Mouse (Mus musculus): ENCODE data around the gene Rabgap1. TPM values are rescaled to one million over a fixed set of nuclear protein-coding genes. Genes with fewer than 3 reads are reported as not detected.

Rabgap1 gene
- polyA plus RNA-seq, 1 experiment from 2014 or later = 91.3 TPM

GRCm38 (mm10) chr2:37570703-37571102, 127.6 kb downstream of the Rabgap1 start:
- DNase-seq (no peak), ATAC-seq (ENCODE audit: low FRiP score, low TSS enrichment) (no peak)
- Histone ChIP-seq H3K4me3 (replicated peaks; ENCODE audit: low read depth, low read length) (no peak overlapping the region), H3K36me3 (ENCODE audit: control insufficient read depth, insufficient read depth, low read length) (peaks cover 49% of the 10 kb centered on the region), H3K4me2 (ENCODE audit: low read length) (no peak overlapping the region), H3K27me3 (ENCODE audit: control insufficient read depth, insufficient read depth, low read length) (no peaks in the 10 kb centered on the region), H3K9me3 (ENCODE audit: control insufficient read depth, low read length) (no peaks in the 10 kb centered on the region), H3K4me1 (ENCODE audit: control insufficient read depth, insufficient read depth, low read length) (no peaks in the 10 kb centered on the region), H3K27ac (replicated peaks; ENCODE audit: low read depth, low read length) (no peak overlapping the region), H3K9ac (replicated peaks; ENCODE audit: low read length) (no peak overlapping the region)
- WGBS = 97% methylated on average over 2 of the region's 2 CpGs

DNA sequence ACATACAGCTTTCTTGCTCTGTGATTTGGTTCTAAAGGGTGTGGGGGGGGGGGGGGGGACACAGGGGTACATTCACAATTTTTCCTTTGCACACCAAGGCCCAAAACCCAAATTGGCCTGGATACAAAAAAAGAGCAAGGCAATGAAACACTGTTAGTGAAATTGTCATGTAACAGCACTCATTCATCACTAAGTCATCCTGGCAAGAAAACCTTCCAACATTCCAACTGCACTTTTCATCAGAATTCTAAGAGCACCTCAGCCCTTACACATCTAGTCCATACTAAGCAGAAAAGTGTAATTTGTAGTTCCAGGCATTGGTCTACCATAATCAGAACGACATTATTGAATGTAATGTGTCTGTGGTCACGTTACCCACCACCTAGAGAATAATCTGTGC, 129.1 kb downstream of the Rabgap1 start:
- no peaks in the 10 kb centered on the region for H3K9me3 ChIP-seq (ENCODE audit: control insufficient read depth, low read length)
- peaks cover 36% of the 10 kb centered on the region for H3K36me3 ChIP-seq (ENCODE audit: control insufficient read depth, insufficient read depth, low read length)
- H3K4me1 ChIP-seq (ENCODE audit: control insufficient read depth, insufficient read depth, low read length) = no peaks in the 10 kb centered on the region
- no peak for DNase-seq
- ATAC-seq (ENCODE audit: low FRiP score, low TSS enrichment) = no peak
- H3K27ac ChIP-seq (replicated peaks; ENCODE audit: low read depth, low read length) = no peak overlapping the region
- no peaks in the 10 kb centered on the region for H3K27me3 ChIP-seq (ENCODE audit: control insufficient read depth, insufficient read depth, low read length)
- H3K9ac ChIP-seq (replicated peaks; ENCODE audit: low read length) = no peak overlapping the region
- WGBS = 96% methylated on average over 2 of the region's 2 CpGs
- no peak overlapping the region for H3K4me3 ChIP-seq (replicated peaks; ENCODE audit: low read depth, low read length)
- H3K4me2 ChIP-seq (ENCODE audit: low read length) = no peak overlapping the region

DNA sequence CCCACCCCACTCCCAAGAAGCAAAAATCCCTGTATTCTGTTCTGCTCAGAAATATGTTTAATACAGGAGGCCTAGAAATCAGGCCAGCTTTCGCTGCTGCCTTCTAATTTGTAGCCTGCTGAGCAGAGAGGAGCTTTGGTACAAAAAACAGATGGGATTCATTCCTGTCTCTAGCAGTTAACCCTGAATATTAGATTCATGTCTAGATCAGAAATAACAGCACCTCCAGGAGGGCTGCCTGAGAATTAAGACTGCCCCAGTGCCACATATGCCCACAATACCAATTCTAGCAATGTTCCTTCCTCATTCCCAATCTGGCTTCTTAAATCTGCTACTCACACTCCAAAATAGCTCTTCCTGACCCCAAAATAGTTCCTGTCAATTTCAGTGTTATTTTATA, 133.6 kb downstream of the Rabgap1 start:
- H3K9me3 ChIP-seq (ENCODE audit: control insufficient read depth, low read length) = no peaks in the 10 kb centered on the region
- no peaks in the 10 kb centered on the region for H3K27me3 ChIP-seq (ENCODE audit: control insufficient read depth, insufficient read depth, low read length)
- H3K4me2 ChIP-seq (ENCODE audit: low read length) = no peak overlapping the region
- H3K4me3 ChIP-seq (replicated peaks; ENCODE audit: low read depth, low read length) = no peak overlapping the region
- H3K27ac ChIP-seq (replicated peaks; ENCODE audit: low read depth, low read length) = no peak overlapping the region
- ATAC-seq (ENCODE audit: low FRiP score, low TSS enrichment) (no peak), DNase-seq (no peak)
- no peaks in the 10 kb centered on the region for H3K4me1 ChIP-seq (ENCODE audit: control insufficient read depth, insufficient read depth, low read length)
- no peak overlapping the region for H3K9ac ChIP-seq (replicated peaks; ENCODE audit: low read length)
- peaks cover 30% of the 10 kb centered on the region for H3K36me3 ChIP-seq (ENCODE audit: control insufficient read depth, insufficient read depth, low read length)
- 88% methylated on average over 1 of the region's 1 CpGs for whole genome bisulfite sequencing

GRCm38 (mm10) chr2:37578185-37578584, 135.1 kb downstream of the Rabgap1 start:
- no peak overlapping the region for H3K9ac ChIP-seq (replicated peaks; ENCODE audit: low read length)
- 90% methylated on average over 2 of the region's 2 CpGs for WGBS
- H3K9me3 ChIP-seq (ENCODE audit: control insufficient read depth, low read length) = no peaks in the 10 kb centered on the region
- no peak overlapping the region for H3K4me3 ChIP-seq (replicated peaks; ENCODE audit: low read depth, low read length)
- H3K4me1 ChIP-seq (ENCODE audit: control insufficient read depth, insufficient read depth, low read length) = no peaks in the 10 kb centered on the region
- ATAC-seq (ENCODE audit: low FRiP score, low TSS enrichment) (no peak), DNase-seq (no peak)
- no peak overlapping the region for H3K27ac ChIP-seq (replicated peaks; ENCODE audit: low read depth, low read length)
- H3K36me3 ChIP-seq (ENCODE audit: control insufficient read depth, insufficient read depth, low read length) = peaks cover 24% of the 10 kb centered on the region
- H3K27me3 ChIP-seq (ENCODE audit: control insufficient read depth, insufficient read depth, low read length) = no peaks in the 10 kb centered on the region
- no peak overlapping the region for H3K4me2 ChIP-seq (ENCODE audit: low read length)

DNA sequence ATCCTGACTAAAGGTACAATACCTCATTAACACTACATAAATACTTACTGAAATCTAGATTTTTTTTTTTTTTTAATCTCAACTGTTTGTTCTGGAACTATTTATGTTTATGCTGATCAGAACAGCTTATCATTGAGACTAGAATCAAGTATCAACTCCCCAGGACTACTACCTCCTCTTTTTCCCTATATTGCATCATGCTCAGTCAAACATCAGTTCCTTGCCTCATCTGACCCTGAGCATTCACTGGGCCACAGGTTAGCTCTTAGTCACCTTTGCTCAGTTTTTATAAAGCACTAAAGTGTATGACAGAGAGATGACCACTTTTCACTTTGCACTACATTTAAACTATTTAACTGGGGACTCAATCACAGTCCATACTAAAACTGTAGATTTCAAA, 144.8 kb downstream of the Rabgap1 start:
- no peak overlapping the region for H3K27ac ChIP-seq (replicated peaks; ENCODE audit: low read depth, low read length)
- no peaks in the 10 kb centered on the region for H3K9me3 ChIP-seq (ENCODE audit: control insufficient read depth, low read length)
- H3K4me1 ChIP-seq (ENCODE audit: control insufficient read depth, insufficient read depth, low read length) = no peaks in the 10 kb centered on the region
- DNase-seq = no peak
- no peaks in the 10 kb centered on the region for H3K27me3 ChIP-seq (ENCODE audit: control insufficient read depth, insufficient read depth, low read length)
- no peak for ATAC-seq (ENCODE audit: low FRiP score, low TSS enrichment)
- H3K9ac ChIP-seq (replicated peaks; ENCODE audit: low read length) = no peak overlapping the region
- H3K36me3 ChIP-seq (ENCODE audit: control insufficient read depth, insufficient read depth, low read length) = peaks cover 43% of the 10 kb centered on the region
- H3K4me2 ChIP-seq (ENCODE audit: low read length) = no peak overlapping the region
- H3K4me3 ChIP-seq (replicated peaks; ENCODE audit: low read depth, low read length) = no peak overlapping the region

Other genes starting within 250 kb of the Rabgap1 start
- not detected in 2 replicates for gene Olfr366, start 231.7 kb upstream of the Rabgap1 start, polyA plus RNA-seq (2014; fragmentation: Nextera tagmentation; extraction: Ambion mirVana)
- not detected in 2 replicates for gene Olfr368, start 116.8 kb upstream of the Rabgap1 start, polyA plus RNA-seq (2014; fragmentation: Nextera tagmentation; extraction: Ambion mirVana)
- gene Pdcl, start 83.9 kb upstream of the Rabgap1 start, polyA plus RNA-seq (2014; fragmentation: Nextera tagmentation; extraction: Ambion mirVana) = 59.2 and 77.6 TPM in 2 replicates
- gene Rc3h2, start 20.4 kb upstream of the Rabgap1 start, polyA plus RNA-seq (2014; fragmentation: Nextera tagmentation; extraction: Ambion mirVana) = 29.7 and 32.3 TPM in 2 replicates
- 8.2 and 11.3 TPM in 2 replicates for gene Zbtb26, start 144 bp upstream of the Rabgap1 start, polyA plus RNA-seq (2014; fragmentation: Nextera tagmentation; extraction: Ambion mirVana)
- 11.7 and 15.8 TPM in 2 replicates for gene Zbtb6, start 108 bp upstream of the Rabgap1 start, polyA plus RNA-seq (2014; fragmentation: Nextera tagmentation; extraction: Ambion mirVana)
- 18.7 and 25.4 TPM in 2 replicates for gene Gpr21, start 73.1 kb downstream of the Rabgap1 start, polyA plus RNA-seq (2014; fragmentation: Nextera tagmentation; extraction: Ambion mirVana)